ENCODE assay signal across 8 mouse cellular contexts in genomic region chr19:29683844-29684540, GRCm38 (mm10). TPM values are rescaled to one million over a fixed set of nuclear protein-coding genes. Genes with fewer than 3 reads are reported as not detected.
DNase-seq lines count a peak whose midpoint lies in the region; ATAC-seq and TF ChIP-seq lines count a peak whose summit lies in the region.

No protein-coding gene starts in this region.

- no peaks in the 10 kb centered on the region for H3K27me3 ChIP-seq in kidney, embryonic 16.5 days (ENCODE audit: insufficient read depth, low read length)
- no peaks in the 10 kb centered on the region for H3K27me3 ChIP-seq in liver, embryonic 14.5 days (ENCODE audit: control insufficient read depth, insufficient read depth, low read length)
- no peaks in the 10 kb centered on the region for H3K27me3 ChIP-seq in neural tube, embryonic 15.5 days (replicated peaks)
- no peaks in the 10 kb centered on the region for H3K27me3 ChIP-seq in thymus, adult 2 months (ENCODE audit: control insufficient read depth, insufficient read depth, low read length)

- H3K4me3 ChIP-seq in cortical plate, adult 2 months (ENCODE audit: insufficient read depth, low read length): no peak overlapping the region; the same call in 1 of the 2 replicates
- H3K4me3 ChIP-seq in kidney, embryonic 16.5 days (ENCODE audit: low read length): no peak overlapping the region
- no peak overlapping the region for H3K4me3 ChIP-seq in liver, embryonic 14.5 days (ENCODE audit: insufficient read depth in 1 of 2, low read depth in 2 of 2, low read length in 2 of 2)
- no peak overlapping the region for H3K4me3 ChIP-seq in neural tube, embryonic 15.5 days (replicated peaks)
- H3K4me3 ChIP-seq in thymus, adult 2 months (ENCODE audit: control insufficient read depth, insufficient read depth, low read length): no peak overlapping the region

- peak; percentile 35; the same call in 1 of the 2 replicates for ATAC-seq in kidney, embryonic 16.5 days (ENCODE audit: low FRiP score, low TSS enrichment)
- no peak for ATAC-seq in liver, embryonic 14.5 days (ENCODE audit: insufficient read depth)
- peak; percentile 68; the same call in 1 of the 2 replicates for ATAC-seq in neural tube, embryonic 15.5 days (ENCODE audit: low FRiP score)

- H3K4me1 ChIP-seq in cortical plate, adult 2 months (ENCODE audit: control insufficient read depth, insufficient read depth, low read length): no peaks in the 10 kb centered on the region
- H3K4me1 ChIP-seq in kidney, embryonic 16.5 days (ENCODE audit: insufficient read depth, low read length): no peaks in the 10 kb centered on the region
- H3K4me1 ChIP-seq in liver, embryonic 14.5 days (replicated peaks; ENCODE audit: control insufficient read depth in 2 of 2, insufficient read depth in 2 of 2, low read length in 1 of 2): 0 out of 4 replicates have a peak, but pooled peaks cover 0 to 3% of the 10 kb centered on the region in 2 experiments
- H3K4me1 ChIP-seq in neural tube, embryonic 15.5 days: no peaks in the 10 kb centered on the region
- no peaks in the 10 kb centered on the region for H3K4me1 ChIP-seq in thymus, adult 2 months (replicated peaks; ENCODE audit: control insufficient read depth, insufficient read depth, low read length)

- TF ChIP-seq EP300 in liver, embryonic 14.5 days (IDR thresholded peaks at IDR 0.05; ENCODE audit: low read depth): no peak

- H3K4me2 ChIP-seq in kidney, embryonic 16.5 days (replicated peaks; ENCODE audit: low read depth, low read length): no peak overlapping the region
- H3K4me2 ChIP-seq in liver, embryonic 14.5 days (ENCODE audit: low read depth): no peak overlapping the region
- H3K4me2 ChIP-seq in neural tube, embryonic 15.5 days: no peak overlapping the region

- H3K9ac ChIP-seq in kidney, embryonic 16.5 days (replicated peaks; ENCODE audit: low read length): no peak overlapping the region
- H3K9ac ChIP-seq in liver, embryonic 14.5 days (replicated peaks): no peak overlapping the region
- H3K9ac ChIP-seq in neural tube, embryonic 15.5 days (replicated peaks): no peak overlapping the region

- H3K36me3 ChIP-seq in kidney, embryonic 16.5 days (ENCODE audit: insufficient read depth, low read length): no peaks in the 10 kb centered on the region
- no peaks in the 10 kb centered on the region for H3K36me3 ChIP-seq in liver, embryonic 14.5 days (replicated peaks; ENCODE audit: control insufficient read depth, insufficient read depth, low read depth)
- H3K36me3 ChIP-seq in neural tube, embryonic 15.5 days: no peaks in the 10 kb centered on the region
- no peaks in the 10 kb centered on the region for H3K36me3 ChIP-seq in thymus, adult 2 months (ENCODE audit: control insufficient read depth, insufficient read depth, low read length)

- WGBS in kidney, embryonic 16.5 days: 48% methylated on average over 16 of the region's 16 CpGs
- WGBS in liver, embryonic 14.5 days (ENCODE audit: insufficient replicate concordance): 47% methylated on average over 16 of the region's 16 CpGs
- WGBS in neural tube, embryonic 15.5 days: 54% methylated on average over 16 of the region's 16 CpGs
- 63% methylated on average over 16 of the region's 16 CpGs for WGBS in thymus, adult 2 months

- peaks cover 9% of the 10 kb centered on the region; the same call in 1 of the 2 replicates for H3K9me3 ChIP-seq in kidney, embryonic 16.5 days (ENCODE audit: low read length)
- H3K9me3 ChIP-seq in liver, embryonic 14.5 days (ENCODE audit: control insufficient read depth, low read length): no peaks in the 10 kb centered on the region; the same call in 1 of the 2 replicates
- H3K9me3 ChIP-seq in neural tube, embryonic 15.5 days (replicated peaks): no peaks in the 10 kb centered on the region; the same call in 1 of the 2 replicates

- no peak overlapping the region for H3K27ac ChIP-seq in cortical plate, adult 2 months (ENCODE audit: insufficient read depth, low read length)
- H3K27ac ChIP-seq in kidney, embryonic 16.5 days (ENCODE audit: low read length): no peak overlapping the region
- H3K27ac ChIP-seq in liver, embryonic 14.5 days: no peak overlapping the region
- no peak overlapping the region for H3K27ac ChIP-seq in neural tube, embryonic 15.5 days (replicated peaks)
- no peak overlapping the region for H3K27ac ChIP-seq in thymus, adult 2 months (ENCODE audit: control insufficient read depth, insufficient read depth, low read length)

- DNase-seq in CD4-positive, CD25-positive, alpha-beta regulatory T cell, adult 2 months (ENCODE audit: low read depth, low spot score): peak; percentile 87
- DNase-seq in adrenal gland, adult 18-20 months (ENCODE audit: low spot score in 2 of 2): peak; percentile 76 to 78
- DNase-seq in gastrocnemius, postnatal 25 days: peak; percentile 49
- peak; percentile 30 to 41 (median 34) for DNase-seq in liver, embryonic 14.5 days (ENCODE audit: low read depth in 3 of 3, low spot score in 3 of 3)
- DNase-seq in thymus, adult 2 months: peak; percentile 76

- no peak for TF ChIP-seq POLR2A in cortical plate, adult 2 months (IDR thresholded peaks at IDR 0.05; ENCODE audit: extremely low read depth, insufficient read depth, low read length)
- TF ChIP-seq POLR2A in thymus, adult 2 months (IDR thresholded peaks at IDR 0.05; ENCODE audit: control insufficient read depth, extremely low read depth, insufficient read depth, low read length, poor library complexity): no peak

- peak; percentile 73 for TF ChIP-seq CTCF in cortical plate, adult 2 months (IDR thresholded peaks at IDR 0.05; ENCODE audit: extremely low read depth, insufficient read depth, low read length)
- peak; percentile 91 for TF ChIP-seq CTCF in liver, embryonic 14.5 days (IDR thresholded peaks at IDR 0.05; ENCODE audit: low read depth)
- TF ChIP-seq CTCF in thymus, adult 2 months (IDR thresholded peaks at IDR 0.05; ENCODE audit: borderline replicate concordance, control insufficient read depth, extremely low read depth, insufficient read depth, low read length, poor library complexity): peak; percentile 66; the same call in 1 of the 2 replicates

RNA-seq across cellular contexts. Expression of gene Mlana, which starts 13.6 kb away (rescaled TPM):
- total RNA-seq in adrenal gland, adult 18-20 months (2021): not detected
- not detected in 2 replicates for polyA plus RNA-seq in cortical plate, adult 2 months (2012; rRNA removed)
- not detected for total RNA-seq in gastrocnemius, postnatal 25 days (2021)
- not detected in 2 replicates for polyA plus RNA-seq in kidney, embryonic 16.5 days (2015; fragmentation: Nextera tagmentation; extraction: Ambion mirVana)
- polyA plus RNA-seq in liver, embryonic 14.5 days (2012; rRNA removed): not detected in 2 replicates
- not detected in 2 replicates for polyA plus RNA-seq in liver, embryonic 14.5 days (2014; fragmentation: Nextera tagmentation; extraction: Ambion mirVana)
- polyA plus RNA-seq in neural tube, embryonic 15.5 days (2015; fragmentation: Nextera tagmentation; extraction: Ambion mirVana): not detected in 2 replicates
- polyA plus RNA-seq in thymus, adult 2 months (2012; rRNA removed): 0.27 TPM in 1 of 2 replicates, not detected in the other

RNA-seq across cellular contexts. Expression of gene Ermp1, which starts 35.8 kb away (rescaled TPM):
- total RNA-seq in adrenal gland, adult 18-20 months (2021): 10 to 100 TPM; 55.5 to 62.7 TPM
- 27.5 and 28.2 TPM in 2 replicates for polyA plus RNA-seq in cortical plate, adult 2 months (2012; rRNA removed)
- 1 to 10 TPM; 6.7 to 7.7 TPM for total RNA-seq in gastrocnemius, postnatal 25 days (2021)
- 24.8 and 25.1 TPM in 2 replicates for polyA plus RNA-seq in kidney, embryonic 16.5 days (2015; fragmentation: Nextera tagmentation; extraction: Ambion mirVana)
- polyA plus RNA-seq in liver, embryonic 14.5 days (2012; rRNA removed): 5.9 and 6.8 TPM in 2 replicates
- 7.2 and 8.6 TPM in 2 replicates for polyA plus RNA-seq in liver, embryonic 14.5 days (2014; fragmentation: Nextera tagmentation; extraction: Ambion mirVana)
- polyA plus RNA-seq in neural tube, embryonic 15.5 days (2015; fragmentation: Nextera tagmentation; extraction: Ambion mirVana): 11.7 and 12.8 TPM in 2 replicates
- 18.1 and 20.0 TPM in 2 replicates for polyA plus RNA-seq in thymus, adult 2 months (2012; rRNA removed)

Comparison
In these comparisons a context has a peak if more than half of its experiments do, and no peak if none do; other contexts are left out.
1. DNase-seq: peak in every context shown above with its lines; median percentile 87 in CD4-positive, CD25-positive, alpha-beta regulatory T cell, adult 2 months; 77 in adrenal gland, adult 18-20 months; 76 in thymus, adult 2 months; 49 in gastrocnemius, postnatal 25 days; 34 in liver, embryonic 14.5 days.